Mouse (Mus musculus) G1E (cell line): Measurements from ENCODE around the gene Pnkp.

Experiments used
- CTCF ChIP-seq: IDR thresholded peaks from 2 replicates; pipeline ENCODE4 v1.5.1; 2012; ENCODE audit warnings: low read depth, low read length, inconsistent platforms, mixed read lengths
- POLR2AphosphoS5 ChIP-seq: IDR thresholded peaks from 2 replicates; pipeline ENCODE4 v1.6.1; 2012; ENCODE audit warnings: low read depth, low read length, inconsistent platforms; ENCODE audit not compliant: insufficient replicate concordance

DNA sequence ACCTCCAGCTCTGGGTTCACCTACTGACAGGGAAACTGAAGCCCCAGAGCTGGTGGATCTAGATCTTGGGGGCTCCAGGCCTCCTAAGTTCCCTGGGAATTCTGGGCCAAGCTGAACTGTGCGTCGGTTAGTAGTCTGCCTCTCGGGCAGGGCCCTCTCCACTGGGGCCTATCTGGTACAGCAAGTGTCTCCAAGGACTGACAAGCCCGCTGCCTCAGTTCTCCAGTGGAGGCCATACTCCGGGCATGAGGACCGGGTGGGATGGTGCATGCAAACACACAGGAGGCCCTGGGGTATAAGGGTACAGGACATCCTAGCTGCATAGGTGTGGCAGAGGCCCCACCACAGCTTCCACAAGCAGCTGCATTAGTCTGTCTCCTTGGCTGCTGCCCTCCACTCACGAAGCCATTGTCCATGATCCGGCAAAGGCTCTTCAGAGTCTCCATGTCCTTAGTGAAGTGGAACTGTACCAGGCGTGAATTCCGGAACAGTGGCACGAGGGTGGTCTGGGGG lies 7.1 kb downstream of the Pnkp start:
- TF ChIP-seq CTCF (no peak), POLR2AphosphoS5 (no peak)
